Mouse (Mus musculus) cortical plate, adult 2 months (tissue): ENCODE results near the gene Fgd2.
A peak's percentile ranks its signal among the peaks of the same experiment; 100 is the strongest.

Experiments
- CTCF ChIP-seq: fragments of 200-500 bp; IDR thresholded peaks from 2 replicates; pipeline ENCODE4 v1.5.1; 2011; ENCODE audit warnings: mild to moderate bottlenecking, control low read depth, low read length; ENCODE audit not compliant: insufficient read depth; ENCODE audit errors: extremely low read depth
- POLR2A ChIP-seq: fragments of 200-500 bp; IDR thresholded peaks from 2 replicates; pipeline ENCODE4 v1.6.1; 2011; ENCODE audit warnings: mild to moderate bottlenecking, low read length, control low read depth; ENCODE audit not compliant: insufficient read depth; ENCODE audit errors: extremely low read depth

DNA sequence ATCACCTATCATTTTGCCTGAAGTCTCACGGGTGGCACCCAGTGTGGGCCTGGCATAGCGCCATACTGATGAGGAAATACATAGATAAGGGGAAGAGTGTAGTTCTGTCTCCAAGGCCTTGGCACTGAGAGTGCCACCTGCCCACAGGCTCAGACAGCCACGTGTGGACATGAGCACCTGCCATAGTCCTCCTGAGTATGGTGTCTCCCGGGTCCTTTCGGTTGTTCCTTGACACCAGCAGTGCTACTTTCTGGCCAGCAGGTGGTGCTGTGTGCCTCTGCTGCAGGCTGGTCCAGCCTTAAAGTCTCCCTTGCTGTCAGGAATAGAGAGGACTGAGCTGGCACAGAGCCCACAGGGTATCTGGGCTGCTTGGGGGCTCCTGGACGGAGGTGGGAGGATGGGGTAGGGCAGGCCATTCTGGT, 36.1 kb downstream of the Fgd2 start:
- TF ChIP-seq POLR2A, result no peak
- TF ChIP-seq CTCF, result peak; percentile 97
